Mouse (Mus musculus): ENCODE data around the gene Sirt2. TPM values are rescaled to one million over a fixed set of nuclear protein-coding genes. Genes with fewer than 3 reads are reported as not detected.

Sirt2 gene
- total RNA-seq, 2 experiments from 2014 or later: 128 to 139 TPM

DNA sequence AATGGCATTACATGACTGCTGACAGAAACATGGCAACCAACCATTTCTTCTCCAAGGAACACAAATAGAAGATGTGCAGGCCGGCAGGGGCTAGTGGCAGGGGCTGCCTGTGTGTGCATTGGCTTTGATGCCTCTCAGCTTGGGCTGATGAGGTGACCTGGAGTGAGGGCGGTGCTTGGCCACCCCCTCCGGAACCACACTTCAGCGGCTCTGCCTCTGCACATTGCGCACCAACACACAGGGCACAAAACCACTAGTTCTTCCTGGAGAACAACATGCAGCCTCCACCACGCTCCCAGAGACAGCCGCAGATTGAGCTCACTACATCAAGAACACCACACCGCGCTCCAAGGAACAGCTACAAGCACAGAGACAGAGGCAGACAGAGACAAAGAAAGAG lies 49.7 kb downstream of the Sirt2 start:
- TF ChIP-seq CTCF (conservative IDR thresholded peaks at IDR 0.05): no peak
- Histone ChIP-seq H3K4me3 (no peak overlapping the region; the same call in 1 of the 2 replicates), H3K27ac (peak overlapping the region; percentile 58; the same call in 1 of the 2 replicates)
- DNase-seq (ENCODE audit: low spot score in 2 of 2): no peak

DNA sequence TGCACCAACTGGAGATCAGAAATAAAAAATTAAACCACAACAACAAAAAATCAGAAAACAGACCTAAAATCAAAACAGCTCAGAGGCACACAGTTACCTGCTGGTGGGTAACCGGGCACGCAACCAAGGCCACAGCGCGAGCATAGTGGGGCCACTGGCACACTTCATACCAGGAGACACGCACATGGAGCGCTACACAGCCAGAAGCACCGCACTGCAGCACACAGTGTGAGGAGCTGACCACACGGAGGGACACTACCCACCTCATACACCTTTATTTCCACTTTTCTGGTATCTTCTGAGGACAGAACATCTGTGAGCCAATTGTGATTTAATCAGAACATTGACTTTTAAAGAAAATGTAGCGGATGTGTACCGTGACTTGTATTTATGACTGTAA lies 50.4 kb downstream of the Sirt2 start:
- Histone ChIP-seq H3K4me3 (no peak overlapping the region; the same call in 1 of the 2 replicates), H3K27ac (peak overlapping the region; percentile 58; the same call in 1 of the 2 replicates)
- no peak for TF ChIP-seq CTCF (conservative IDR thresholded peaks at IDR 0.05)
- no peak for DNase-seq (ENCODE audit: low spot score in 2 of 2)

DNA sequence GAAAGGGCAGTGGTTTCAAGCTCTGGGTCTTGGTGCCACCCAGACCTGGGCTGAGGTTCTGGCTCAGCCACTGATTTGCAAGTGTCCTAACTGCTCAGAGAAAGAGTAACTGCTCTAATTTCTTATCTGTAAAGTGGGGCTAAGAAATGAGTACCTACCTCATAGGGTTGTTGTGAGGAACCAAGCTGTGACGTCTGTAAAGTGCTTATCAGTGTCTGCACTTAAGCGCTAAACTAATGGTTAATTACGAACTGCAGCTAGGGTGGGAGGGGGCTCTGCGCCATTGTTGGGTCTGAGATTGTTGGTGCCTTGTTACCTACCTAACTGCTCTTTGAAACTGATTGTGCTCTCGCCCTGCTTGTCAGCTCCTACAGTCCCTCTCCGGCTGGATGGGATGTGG lies 51.0 kb downstream of the Sirt2 start:
- Histone ChIP-seq H3K27ac (peak overlapping the region; percentile 58; the same call in 1 of the 2 replicates), H3K4me3 (peak overlapping the region; percentile 10; the same call in 1 of the 2 replicates)
- DNase-seq (ENCODE audit: low spot score in 2 of 2): no peak
- no peak for TF ChIP-seq CTCF (conservative IDR thresholded peaks at IDR 0.05)

DNA sequence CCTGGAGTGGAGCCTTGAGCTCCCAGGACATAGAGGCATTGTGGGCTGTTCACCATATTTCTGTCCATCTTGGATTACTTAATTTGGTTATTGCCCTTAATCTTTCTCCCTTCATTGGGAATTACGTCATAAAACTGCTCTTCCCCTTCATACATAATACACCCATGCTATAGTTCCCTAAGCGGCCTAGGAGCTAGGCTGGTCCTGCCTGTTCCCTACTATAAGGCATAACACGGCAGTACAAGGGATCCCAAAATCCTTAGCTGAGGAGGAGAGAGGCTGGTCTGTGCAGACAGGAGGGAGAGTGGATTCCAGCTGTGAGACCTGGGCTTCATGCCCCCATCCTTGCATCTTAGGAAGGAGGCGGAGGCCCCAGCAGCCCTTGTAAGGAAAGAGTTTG lies 51.4 kb downstream of the Sirt2 start:
- Histone ChIP-seq H3K4me3 (no peak overlapping the region), H3K27ac (peak overlapping the region; percentile 58; the same call in 1 of the 2 replicates)
- no peak for DNase-seq (ENCODE audit: low spot score in 2 of 2)
- TF ChIP-seq CTCF (conservative IDR thresholded peaks at IDR 0.05): no peak

DNA sequence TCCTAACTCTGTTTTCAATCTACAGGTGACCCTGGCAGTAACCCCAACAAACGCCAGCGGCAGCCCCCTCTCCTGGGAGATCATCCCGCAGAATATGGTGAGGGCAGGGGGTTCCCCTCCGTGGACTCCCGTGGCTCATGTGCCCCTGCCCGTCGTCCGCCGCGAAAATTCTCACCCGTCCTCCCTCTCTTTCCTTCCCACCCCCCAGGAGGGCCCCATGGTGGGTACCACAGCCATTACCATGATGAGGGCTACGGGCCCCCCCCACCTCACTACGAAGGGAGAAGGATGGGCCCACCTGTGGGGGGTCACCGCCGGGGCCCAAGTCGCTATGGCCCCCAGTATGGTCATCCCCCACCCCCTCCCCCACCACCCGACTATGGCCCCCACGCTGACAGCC lies 51.9 kb downstream of the Sirt2 start:
- Histone ChIP-seq H3K27ac (peak overlapping the region; percentile 58; the same call in 1 of the 2 replicates), H3K4me3 (no peak overlapping the region)
- no peak for TF ChIP-seq CTCF (conservative IDR thresholded peaks at IDR 0.05)
- DNase-seq (ENCODE audit: low spot score in 2 of 2): no peak

DNA sequence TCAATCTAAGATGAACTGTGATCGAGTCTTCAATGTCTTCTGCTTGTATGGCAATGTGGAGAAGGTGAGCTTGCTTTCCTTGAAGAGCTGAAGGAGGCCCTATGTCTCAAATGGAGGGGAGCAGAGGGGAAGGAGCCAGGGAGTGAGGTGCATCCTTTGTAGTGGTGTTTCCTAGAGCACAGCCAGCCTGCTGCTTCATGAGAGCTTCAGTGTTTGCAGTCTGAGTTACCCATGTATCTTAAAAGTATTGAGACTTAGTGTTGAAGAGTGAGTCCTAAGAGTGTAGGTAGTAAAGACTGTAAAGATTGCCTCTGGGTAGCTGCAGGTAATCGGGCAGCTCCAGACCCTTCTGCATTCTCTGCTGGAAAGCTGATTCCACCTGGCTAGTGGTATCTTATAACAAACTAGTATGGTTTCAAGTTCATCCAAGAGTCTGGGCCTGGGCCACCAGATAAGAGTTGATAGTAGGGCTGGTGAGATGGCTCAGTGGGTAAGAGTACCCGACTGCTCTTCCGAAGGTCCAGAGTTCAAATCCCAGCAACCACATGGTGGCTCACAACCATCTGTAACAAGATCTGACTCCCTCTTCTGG lies 52.4 kb downstream of the Sirt2 start:
- Histone ChIP-seq H3K4me3 (no peak overlapping the region), H3K27ac (no peak overlapping the region)
- TF ChIP-seq CTCF (conservative IDR thresholded peaks at IDR 0.05): no peak
- no peak for DNase-seq (ENCODE audit: low spot score in 2 of 2)

DNA sequence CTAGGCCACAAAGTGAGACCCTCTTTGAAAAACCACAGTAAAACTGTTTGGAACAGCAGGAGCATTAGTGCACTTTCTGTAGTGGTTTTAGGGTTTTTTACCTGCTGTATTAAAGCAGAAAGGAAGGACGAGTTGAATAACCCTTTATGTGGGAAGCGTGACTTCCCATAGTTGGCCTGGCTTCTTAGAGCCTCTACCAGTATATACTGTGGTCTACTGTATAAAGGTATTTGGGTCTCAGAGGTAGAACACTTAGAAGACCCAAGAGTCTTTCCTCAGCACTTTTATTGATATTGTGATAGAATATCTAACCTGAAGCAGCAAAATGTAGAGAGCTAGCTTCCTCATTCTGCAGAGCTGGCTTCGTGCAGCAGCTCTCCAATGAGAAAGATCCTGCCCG lies 53.0 kb downstream of the Sirt2 start:
- no peak for TF ChIP-seq CTCF (conservative IDR thresholded peaks at IDR 0.05)
- no peak overlapping the region for H3K4me3 ChIP-seq
- no peak for DNase-seq (ENCODE audit: low spot score in 2 of 2)
- H3K27ac ChIP-seq: peak overlapping the region; percentile 93; the same call in 1 of the 2 replicates

DNA sequence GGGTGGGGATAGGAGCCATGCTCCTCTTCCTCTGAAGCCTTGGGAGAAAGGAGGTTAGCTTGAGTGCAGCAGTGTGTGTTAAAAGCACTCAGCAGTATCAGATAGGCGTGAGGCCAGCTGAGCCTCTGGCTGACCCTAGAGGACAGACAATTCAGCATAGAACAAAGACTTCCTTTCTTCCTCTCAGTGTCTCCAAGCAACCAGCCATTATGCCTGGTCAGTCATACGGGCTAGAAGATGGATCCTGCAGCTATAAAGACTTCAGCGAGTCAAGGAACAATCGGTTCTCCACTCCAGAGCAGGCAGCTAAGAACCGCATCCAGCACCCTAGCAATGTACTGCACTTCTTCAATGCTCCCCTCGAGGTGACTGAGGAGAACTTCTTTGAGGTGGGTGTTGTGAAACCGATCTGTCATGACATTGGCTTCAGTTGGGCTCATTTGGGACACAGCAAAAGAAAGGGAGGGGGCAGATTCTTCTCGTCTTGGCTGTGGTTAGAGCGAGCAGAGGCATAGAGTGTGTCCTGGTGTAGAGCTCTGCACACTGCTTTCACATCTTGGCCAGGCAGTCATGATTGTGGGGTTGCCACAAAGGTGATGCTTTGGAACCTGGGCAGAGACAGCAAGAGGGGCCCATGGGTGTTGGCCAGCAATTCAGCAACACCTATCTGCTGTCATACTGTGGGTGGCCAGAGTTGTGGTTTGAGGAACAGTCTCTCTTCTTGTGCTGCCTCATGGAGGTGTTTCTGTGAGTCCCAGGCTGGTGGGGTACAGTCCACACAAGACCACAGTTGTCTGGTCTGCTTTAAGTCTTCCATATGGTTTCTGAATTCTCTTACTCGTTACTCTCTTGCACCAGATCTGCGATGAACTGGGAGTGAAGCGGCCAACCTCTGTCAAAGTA lies 54.1 kb downstream of the Sirt2 start:
- no peak for DNase-seq (ENCODE audit: low spot score in 2 of 2)
- Histone ChIP-seq H3K4me3 (no peak overlapping the region), H3K27ac (peak overlapping the region; percentile 93)
- 0 out of 2 replicates have a peak, but pooled peaks have one; percentile 6 for TF ChIP-seq CTCF (conservative IDR thresholded peaks at IDR 0.05)

DNA sequence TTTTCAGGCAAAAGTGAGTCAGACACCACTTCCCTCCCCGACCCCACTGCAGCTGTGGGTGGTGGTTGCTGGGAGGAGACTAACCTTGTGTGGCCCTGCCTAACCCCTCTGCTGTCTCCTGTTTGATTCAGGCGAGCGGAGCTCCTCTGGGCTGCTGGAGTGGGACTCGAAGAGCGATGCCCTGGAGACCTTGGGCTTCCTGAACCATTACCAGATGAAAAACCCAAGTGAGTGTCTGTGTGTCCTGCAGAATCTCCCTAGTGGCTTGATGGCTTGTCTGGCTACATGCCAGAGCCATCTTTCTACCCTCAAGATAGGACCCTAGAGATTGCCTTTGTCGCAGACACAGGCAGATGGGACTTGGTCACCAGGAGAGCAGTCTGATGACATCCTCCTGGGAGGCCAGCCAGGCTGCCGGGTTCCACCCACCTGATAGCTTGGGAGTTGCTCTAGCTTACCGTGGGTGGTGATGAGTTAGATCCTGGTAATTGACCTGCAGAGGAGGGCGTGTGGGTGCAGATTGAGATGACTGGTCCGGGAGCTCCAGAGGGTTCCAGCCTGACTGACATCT lies 54.8 kb downstream of the Sirt2 start:
- DNase-seq (ENCODE audit: low spot score in 2 of 2): peak; percentile 81 to 86
- H3K4me3 ChIP-seq: no peak overlapping the region
- H3K27ac ChIP-seq: peak overlapping the region; percentile 93
- no peak for TF ChIP-seq CTCF (conservative IDR thresholded peaks at IDR 0.05)

DNA sequence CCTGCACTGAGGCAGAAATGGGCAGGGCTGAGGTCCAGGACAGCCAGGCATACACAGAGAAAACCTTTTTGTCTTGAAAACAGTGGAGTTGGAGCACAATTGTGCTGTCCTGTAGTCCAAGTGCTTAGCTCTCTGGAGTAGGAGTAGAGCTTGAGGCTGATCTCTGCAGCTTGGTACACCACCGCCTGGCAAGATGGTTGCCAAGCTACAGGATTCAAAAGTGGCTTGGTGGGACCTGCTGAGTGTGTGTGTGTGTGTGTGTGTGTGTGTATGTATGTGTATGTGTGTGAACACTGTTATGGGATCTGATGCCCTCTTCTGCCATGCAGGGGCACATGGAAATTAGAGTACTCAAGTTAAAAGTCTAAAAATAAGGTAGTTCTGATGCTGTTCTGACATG lies 56.0 kb downstream of the Sirt2 start:
- TF ChIP-seq CTCF (conservative IDR thresholded peaks at IDR 0.05): no peak
- Histone ChIP-seq H3K27ac (peak overlapping the region; percentile 93), H3K4me3 (no peak overlapping the region)
- no peak for DNase-seq (ENCODE audit: low spot score in 2 of 2)

DNA sequence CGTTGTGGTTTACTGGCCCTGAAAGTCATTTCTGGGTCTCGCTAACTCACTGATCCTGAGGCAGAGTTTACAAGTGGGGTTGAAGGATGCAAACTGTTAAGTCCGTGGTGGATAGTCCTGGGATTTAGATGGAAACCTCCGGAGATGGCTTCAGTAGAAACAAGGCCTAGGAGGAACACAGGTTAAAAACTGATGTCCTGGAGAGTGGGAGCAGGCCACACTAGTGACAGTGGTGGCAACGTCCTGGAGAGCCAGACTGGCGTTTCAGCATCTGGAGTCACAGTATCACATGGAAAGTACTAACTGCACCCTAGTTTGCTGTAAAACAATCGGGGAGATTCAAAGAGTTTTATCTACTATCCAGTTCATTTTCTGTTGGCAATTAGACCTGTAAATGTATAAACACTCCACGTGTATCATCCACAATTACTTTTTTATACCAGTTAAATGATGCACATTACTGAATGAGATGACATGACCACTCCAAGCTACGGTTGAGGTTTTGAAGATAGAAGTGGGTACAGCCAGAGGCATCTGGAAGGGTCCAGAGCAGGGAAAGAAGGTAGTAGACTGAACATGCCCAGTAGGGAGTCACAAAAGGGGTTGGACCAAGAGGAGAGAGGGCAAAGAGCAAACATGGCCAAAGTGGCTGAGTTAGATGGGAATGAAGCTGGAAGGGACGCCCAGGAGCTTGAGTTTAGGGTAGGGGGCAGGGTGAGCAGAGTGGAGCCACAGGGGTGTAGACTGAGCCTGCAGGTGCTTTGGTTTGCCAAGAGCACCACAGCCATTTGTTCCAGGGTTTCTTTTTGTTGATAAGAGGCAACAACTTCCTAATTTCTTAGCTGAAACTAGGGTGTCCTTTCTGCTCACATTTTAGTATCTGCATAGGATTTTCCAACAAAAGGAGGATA lies 56.7 kb downstream of the Sirt2 start:
- Histone ChIP-seq H3K27ac (peak overlapping the region; percentile 93), H3K4me3 (no peak overlapping the region)
- TF ChIP-seq CTCF (conservative IDR thresholded peaks at IDR 0.05): no peak
- no peak for DNase-seq (ENCODE audit: low spot score in 2 of 2)

DNA sequence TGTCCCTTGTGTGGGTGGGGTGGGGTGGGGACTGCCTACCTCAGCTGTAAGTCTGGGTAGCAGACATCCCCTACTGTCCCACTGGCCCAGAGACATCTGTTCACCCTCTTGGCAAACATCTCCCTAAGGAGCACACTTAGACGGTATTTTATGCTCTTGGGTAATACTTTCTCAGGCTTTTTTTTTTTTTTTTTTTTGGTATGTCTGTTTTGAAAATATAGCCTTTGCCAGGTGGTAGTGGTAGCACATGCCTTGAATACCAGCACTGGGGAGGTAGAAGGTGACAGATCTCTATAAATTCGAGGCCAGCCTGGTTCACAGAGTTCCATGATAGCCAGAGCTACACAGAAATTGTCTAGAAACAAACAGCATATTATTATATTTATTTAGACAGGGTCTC lies 57.4 kb downstream of the Sirt2 start:
- peak overlapping the region; percentile 93 for H3K27ac ChIP-seq
- no peak overlapping the region for H3K4me3 ChIP-seq
- TF ChIP-seq CTCF (conservative IDR thresholded peaks at IDR 0.05): no peak
- DNase-seq (ENCODE audit: low spot score in 2 of 2): no peak

All from layer of hippocampus, adult 2 months (tissue).